Mouse (Mus musculus) lung, postnatal 10 days (tissue): ENCODE results near the gene Dgkd.

Source experiments
- DNase-seq: peaks from one replicate; pipeline ENCODE4 v3.0.0; 2021

Gene Dgkd

DNA sequence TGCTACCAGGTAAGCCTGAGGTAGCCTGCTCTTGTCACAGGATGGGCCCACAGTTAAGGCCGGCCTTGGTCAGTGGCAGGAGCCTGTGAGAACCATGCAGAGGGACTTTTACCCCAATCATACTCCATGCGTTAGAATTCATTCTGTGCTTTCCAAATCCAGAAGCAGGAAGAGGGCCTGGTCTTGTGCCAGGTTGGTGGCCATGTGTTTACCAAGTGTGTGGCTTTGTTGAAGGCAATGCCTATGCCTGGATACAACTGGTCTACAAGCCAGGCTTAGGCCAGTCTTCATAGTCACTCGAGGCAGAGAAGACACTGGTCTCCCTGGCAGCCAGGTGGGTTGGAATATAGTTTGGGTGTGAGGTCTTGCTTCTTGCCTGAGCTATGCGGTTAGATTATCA is 38.5 kb downstream of the Dgkd start:
- DNase-seq: peak; percentile 55

DNA sequence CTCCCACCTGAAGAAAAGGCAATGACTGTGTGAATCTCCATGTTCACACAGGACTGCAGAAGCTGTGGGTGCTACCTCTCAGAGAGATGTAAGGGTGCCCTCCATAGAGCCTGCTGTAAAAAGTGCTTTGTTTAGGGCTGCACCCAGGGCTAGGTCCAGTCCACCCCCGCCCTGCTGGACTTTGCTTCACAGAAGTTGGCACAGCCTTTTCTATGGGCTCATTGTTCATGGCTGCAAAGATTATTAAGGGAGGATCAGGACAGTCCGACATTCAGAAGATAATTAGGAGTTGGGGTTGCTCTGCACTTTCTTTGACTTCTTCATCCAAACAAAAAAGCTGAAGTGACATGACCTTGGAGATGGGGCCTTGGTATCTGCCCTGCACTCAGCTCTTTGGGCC is 39.4 kb downstream of the Dgkd start:
- no peak for DNase-seq

DNA sequence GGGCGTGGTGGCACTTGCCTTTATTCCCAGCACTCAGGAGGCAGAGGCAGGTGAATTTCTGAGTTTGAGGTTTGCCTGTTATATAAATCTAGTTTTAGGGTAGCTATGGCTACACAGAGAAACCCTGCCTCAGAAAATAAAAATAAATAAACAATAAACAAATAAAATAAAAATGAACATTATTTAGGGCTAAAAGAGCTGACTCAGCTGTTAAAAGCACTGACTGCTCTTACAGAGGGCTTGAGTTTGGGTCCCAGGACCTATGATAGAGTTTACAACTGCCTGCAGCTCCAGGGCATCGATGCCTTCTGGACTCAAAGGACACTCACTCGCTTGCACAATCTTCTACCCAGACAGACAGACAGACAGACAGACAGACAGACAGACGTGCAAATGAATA is 40.3 kb downstream of the Dgkd start:
- no peak for DNase-seq

DNA sequence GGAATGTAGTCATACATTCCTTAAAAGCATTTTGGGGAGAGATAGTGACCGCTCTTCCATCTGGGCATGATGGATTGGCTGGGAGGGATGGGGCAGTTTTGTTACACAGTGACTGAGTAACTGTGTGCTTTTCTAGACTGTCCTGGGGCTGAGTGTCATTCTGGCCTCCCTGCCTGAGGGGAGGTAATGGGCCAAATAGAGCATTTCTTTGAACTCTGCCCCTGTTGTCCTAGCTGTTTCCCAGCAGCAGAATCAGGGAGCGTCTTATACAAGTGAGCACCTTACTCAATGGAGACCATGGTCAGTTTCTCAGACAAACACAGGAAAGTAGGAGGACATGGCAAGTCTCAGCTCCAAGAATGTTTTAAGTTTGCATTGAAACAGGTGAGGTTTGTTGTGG is 43.8 kb downstream of the Dgkd start:
- no peak for DNase-seq

DNA sequence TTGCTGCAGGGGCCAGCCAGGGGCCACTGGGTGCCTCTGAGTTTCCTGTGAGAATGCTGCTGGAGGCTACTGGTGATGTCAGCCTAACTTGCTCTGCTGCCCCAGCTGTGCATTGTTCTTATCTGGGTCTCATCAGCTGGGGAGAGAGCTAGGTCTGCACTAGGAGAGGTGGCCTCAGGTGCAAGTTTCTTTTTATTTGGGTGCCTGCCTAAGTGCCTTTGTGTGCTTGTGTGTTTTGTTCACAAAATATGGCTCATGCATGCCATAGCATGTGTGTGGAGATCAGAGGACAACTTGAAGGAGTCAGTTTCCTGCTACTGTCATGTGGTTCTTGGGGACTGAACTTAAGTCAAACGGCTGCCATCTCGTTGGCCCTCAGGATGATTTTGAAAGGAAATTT is 46.6 kb downstream of the Dgkd start:
- no peak for DNase-seq

DNA sequence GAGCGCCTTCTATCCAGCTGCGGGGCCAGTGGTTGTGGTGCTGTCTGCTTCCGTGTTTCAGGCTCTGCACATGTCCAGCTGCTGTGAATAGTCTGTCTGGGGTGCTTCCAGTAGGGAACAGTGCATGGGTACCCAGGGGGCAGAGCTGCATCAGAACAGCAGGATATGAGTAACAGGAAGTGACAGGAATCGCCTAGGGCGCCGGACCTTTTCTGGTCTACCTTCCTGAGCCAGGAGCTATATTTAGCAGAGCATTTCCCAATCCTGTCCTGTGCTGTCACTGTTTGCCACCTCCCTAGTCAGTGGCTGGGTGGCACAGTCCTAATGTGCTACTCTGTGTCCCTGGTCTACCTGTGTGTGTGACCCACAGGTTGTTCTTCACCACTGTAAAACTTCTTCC is 47.9 kb downstream of the Dgkd start:
- DNase-seq: peak; percentile 56

DNA sequence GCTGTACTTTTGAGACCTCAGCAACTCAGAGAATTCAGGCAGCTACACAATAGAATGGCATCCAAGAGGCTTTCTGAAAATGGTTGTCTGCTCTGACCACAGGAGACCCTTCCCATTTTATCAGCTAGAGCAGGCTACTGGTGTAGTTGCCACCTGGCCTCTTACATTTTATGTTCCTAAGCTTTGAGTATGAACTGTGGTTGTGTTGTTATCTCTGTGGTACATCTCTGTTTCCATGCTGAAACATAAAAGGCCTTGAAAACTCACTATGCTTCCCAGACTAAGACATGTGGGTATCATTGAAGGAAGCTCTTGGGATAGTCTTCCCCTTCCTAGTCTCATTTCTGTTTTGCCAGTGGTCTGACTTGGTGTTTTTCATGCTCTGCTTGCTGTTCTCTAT is 49.1 kb downstream of the Dgkd start:
- DNase-seq: no peak

DNA sequence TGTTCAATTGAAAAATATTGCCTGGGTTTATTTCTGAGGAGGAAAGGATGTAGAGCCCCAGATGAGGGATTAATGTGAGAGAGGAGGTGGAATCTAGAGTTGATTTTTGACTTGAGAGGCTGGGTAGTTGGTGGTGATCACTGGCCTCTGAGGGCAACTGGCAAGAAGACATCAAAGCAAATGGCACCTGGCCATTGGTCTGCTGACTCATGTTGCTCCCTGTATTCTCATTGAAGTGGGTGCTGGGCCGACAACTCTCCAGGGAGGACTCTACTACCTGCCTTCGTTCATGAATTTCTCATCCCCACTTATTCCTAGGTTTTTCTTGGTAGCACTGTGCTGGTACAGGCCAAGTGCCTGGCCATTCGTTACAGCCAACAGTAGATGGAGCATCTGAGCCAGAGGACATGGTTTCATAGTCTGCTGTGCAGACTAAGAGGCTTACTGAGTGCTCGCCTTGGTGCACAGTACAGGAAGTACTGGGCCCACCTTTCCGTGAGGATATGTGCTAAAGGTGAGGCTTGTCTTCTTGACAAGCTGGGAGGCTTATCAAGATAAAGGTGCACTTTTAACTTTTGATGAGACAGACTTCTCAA is 53.4 kb downstream of the Dgkd start:
- no peak for DNase-seq

DNA sequence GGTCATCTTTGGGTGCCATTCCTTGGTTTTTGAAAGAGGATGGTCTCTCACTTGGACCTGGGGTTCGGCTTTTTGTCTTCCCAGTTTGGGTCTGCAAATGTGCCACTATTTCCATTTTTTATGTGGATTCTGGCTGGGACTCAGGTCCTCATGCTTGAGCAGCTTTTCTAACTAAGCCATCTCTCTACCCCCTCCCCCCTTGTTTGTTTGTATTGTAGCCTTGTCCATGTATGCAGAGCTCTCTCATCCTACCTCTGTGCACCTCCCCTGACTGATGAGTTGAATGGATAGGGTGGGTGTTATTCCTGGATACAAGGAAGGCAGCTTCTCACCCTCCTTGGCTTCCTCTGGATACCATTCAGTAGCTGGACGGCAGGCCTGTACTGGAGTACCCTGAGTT is 54.9 kb downstream of the Dgkd start:
- DNase-seq: no peak

DNA sequence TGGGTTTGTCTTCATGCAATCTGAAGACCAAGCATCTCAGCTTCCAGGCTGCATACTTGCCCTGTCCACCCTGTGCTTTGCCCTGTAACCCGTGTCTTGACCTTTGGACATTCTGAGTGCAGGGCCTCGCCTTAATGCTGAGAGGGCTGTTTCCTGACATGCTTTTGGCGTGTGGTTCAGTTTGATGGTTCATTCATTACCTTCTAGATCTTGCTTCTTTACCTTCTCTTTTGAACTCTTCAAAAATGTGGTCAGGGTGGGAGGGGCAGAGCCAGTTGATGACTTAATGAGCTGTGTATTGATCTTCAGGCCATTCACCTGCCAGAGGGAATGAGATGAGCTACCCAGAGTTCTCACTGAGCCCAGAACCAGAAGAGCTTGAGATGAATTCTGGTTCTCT is 55.6 kb downstream of the Dgkd start:
- DNase-seq: no peak

DNA sequence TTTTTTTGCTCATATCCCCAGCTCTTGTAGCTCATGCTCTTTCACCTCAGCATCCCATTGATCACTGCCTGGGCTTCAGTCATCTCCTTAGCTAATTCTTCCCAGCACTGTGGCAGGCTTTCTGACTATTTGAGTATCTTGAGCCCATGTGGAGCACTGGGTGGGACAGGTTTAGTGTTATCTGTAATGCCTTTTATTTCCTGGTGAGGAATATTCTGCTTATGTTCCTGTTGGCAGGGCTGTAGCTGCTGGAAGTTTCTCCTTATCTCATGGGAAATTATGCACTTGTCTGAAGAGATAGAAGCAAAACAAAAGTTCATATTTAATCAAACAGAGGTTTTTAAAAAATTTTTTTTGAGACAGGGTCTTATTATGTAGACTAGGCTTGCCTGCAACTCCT is 56.5 kb downstream of the Dgkd start:
- no peak for DNase-seq

DNA sequence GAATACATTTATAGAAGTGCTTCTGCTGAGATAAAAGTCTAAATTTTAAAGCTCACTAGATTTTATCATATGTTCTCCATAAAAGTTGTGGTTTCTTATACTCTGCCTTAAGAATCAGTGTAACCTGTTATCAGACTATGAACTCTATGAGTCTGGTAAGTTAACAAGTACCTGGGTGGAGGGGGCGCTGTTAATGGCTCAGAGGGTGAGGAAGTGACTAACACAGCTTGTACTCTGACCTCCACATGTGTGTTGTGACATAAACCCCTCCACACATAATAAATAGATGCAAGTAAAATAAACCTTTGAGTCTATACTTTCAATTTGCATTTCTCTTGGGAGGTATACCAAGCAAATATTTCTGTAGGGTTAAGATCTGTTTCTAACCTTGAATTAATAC is 57.3 kb downstream of the Dgkd start:
- no peak for DNase-seq

DNA sequence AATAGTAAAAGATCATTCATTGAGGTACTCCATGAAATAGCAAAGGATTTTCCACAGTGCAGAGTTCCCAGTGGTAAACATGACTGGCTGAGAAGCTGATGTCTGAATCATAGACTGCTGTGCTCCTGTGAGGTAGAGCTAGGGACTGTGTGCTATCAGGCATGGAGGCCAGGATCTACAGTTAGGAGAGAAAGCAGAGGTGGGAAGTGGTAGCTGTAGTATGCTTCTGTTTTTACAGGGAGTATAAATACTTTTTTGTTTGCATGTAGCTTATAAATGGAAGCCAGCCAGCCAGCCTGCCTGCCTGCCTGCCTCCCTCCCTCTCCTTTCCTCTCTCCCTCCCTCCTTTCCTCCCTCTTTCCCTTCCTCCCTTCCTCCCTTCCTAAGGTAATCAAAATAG is 60.3 kb downstream of the Dgkd start:
- no peak for DNase-seq

DNA sequence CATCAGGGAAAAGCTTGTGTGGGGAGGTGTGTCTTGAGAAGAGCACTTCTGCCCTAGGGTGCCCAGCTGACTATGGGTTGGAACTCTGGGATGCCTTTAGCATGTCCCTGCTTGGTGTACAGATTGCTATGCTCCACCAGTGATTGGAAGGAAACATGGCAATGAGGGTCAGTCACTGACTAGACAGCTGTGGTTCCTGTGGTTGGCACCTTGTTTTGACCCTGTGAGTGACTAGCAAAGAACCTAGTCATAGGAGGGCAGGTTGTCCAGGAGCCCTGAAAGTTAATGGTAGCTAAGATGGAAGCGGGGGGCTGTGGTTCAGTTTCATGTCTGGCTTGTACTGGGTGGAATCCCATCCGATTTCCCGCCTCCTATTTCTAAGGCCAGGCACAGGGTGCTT is 64.3 kb downstream of the Dgkd start:
- DNase-seq: no peak

DNA sequence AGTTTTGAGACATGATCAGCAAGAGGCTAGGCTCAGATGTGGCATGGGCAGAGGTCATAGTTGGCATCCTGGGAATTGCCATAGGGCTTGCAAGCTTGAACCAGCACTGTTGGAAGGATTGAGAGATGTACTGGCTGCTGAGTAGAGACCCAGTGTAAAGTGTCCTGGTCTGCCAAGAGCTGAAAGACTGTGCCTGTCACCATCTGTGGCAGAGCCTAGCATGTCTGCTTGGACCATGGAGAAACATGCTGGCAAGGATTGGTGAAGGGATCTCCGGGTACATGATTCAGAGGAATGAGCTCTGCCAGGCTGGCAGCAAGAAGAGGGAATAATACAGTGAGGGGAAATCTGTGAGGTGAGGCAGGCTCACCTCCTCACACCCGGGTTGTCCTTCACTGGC is 65.0 kb downstream of the Dgkd start:
- DNase-seq: no peak

DNA sequence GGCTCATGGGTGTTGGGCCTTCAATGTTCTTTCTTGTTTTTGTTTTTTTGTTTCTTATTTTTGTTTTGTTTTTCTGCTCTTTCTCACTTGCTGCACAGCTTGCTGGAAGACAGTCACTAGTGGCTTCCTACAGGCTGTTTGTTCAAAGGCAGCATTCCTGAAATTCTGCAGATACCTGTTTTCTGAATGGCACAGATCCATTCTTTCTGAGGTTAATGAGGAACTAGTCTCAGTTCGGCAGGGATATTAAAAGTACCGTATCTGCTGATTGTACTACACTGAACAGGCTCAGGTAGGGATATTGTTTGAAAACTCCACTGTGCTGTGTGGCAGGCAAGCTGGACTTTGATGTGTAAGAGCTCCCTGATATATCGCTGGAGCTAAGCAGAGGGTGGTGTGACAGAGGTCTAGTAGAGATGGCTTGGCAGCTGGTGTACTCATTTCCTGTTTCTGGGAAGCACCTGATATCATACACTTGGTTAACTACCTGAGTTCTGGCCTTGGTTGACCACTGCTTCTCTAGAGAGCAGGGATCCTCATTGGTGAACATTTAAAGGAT is 67.0 kb downstream of the Dgkd start:
- no peak for DNase-seq

DNA sequence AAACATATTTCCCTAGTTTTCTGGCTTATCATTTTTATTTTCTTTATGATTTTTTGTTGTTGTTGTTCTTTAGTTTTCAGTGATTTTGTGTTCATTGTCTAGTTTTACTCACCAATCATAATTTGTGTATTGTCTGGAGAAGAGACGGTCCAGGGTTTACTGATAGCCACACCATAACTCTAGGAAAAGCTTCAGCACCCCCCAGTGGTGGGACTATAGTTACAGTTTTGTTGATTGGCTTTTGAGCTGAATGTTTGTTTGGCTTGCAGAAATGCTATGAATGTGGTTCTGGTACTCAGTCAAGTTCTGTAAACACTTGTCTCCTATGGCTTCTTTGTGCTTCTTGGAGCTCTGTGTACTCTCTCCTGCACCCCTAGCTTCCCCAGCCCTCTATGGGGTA is 69.6 kb downstream of the Dgkd start:
- DNase-seq: peak; percentile 82

DNA sequence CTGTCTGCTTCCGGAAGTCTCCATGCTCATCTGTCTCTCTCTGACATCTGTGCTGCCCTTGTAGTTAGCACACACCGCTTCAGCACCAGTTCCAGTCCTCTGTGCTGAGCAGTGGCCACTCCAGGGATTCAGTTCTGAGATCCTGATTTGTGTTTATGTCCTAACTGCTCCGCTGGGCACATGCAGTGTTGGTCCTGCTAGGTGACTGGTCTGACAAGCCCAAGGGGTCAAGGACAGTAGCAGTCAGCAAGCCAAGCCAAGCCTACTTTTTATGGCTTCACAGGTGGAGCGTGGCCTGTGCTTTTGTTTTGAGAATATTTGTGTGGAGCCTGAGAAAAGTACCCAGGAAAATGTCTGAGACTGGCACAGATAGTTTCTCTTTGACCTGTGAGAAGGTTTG is 71.8 kb downstream of the Dgkd start:
- no peak for DNase-seq

DNA sequence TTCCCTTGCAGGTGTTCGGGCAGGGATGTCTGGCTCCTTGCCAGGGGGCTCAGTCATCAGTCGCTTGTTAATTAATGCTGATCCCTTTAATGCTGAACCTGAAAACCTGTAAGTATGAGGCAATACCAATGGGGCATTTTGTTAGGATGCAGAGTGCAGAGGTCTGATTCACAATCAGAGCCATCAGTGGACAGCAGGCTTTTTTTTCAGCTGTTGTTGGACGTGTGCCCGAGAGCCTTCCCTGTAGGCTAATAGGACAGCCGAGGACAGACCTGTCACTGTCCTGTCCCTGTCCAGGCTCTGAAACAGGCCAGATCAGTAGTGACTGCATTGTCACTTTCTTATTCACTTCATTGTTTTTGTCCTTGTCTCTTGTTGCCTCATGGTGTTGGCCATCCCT is 76.6 kb downstream of the Dgkd start:
- DNase-seq: no peak

DNA sequence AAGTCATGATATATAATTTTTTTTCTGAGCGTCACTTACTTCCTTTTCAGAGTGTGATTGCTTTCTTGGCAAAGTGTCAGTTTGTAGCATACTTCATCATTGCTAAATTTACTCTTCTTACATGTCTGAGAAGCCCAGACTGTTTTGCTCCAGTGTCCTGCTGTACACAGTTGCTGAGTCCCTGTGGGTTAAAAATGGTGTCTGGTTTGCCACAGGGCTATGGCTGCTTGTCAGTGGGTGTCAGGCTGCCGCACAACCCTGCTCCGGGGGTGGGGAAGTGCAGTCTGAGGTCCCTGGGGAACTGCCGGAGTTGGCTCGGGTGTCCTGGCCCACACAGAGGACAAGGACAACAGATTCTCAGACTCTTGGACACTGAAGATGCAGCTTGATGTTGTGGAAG is 80.0 kb downstream of the Dgkd start:
- DNase-seq: peak; percentile 43

DNA sequence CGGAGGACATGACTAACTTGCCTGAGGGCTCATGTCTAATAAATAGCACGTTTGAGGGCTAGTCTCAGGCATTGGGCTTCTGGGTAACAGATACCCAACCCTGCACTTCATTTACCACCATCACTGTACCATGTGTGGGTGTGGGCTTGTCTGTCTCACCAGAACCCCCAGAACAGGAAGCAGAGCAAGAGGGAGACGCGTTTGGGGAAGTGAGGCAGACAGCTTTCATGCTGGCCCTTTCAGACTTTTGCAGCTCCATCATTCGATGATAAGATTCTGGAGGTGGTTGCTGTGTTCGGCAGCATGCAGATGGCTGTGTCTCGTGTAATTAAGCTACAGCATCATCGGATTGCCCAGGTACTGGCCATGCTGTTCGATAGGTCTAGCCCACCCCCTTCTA is 82.0 kb downstream of the Dgkd start:
- no peak for DNase-seq

DNA sequence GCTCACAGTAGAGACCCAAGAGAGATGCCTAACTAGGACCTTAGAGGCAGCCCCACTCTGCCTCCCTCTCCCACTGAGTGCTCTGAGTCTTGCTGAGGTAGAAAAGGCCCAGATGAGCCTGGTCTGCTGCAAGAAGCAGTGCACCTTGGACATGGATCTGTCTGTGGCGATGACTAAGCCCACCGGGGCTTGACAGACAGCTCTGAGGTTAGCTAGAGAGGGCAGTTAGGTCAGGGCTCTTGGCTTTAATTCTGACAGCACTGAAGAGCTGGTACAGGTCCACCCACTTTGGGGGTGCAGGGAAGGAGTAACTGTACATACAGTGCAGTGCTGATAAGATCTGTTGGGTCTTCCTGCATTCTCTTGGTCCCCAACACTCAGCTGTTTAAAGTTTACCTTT is 82.5 kb downstream of the Dgkd start:
- no peak for DNase-seq

DNA sequence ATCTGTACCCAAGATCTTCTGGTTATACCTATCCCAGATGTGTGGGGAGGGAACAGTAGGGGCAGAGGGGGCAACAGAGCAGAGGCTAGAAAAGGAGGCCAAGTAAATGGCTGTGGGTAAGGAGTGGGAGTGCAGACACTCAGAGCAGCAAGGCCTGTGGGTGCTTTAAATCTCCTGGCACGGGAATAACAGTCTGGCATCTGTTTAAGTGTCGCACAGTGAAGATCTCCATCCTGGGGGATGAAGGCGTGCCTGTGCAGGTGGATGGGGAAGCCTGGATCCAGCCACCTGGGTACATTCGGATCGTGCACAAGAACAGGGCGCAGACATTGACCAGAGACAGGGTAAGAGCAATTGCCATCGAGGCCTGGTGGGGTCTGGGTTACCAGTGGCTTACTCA is 83.0 kb downstream of the Dgkd start:
- DNase-seq: no peak

DNA sequence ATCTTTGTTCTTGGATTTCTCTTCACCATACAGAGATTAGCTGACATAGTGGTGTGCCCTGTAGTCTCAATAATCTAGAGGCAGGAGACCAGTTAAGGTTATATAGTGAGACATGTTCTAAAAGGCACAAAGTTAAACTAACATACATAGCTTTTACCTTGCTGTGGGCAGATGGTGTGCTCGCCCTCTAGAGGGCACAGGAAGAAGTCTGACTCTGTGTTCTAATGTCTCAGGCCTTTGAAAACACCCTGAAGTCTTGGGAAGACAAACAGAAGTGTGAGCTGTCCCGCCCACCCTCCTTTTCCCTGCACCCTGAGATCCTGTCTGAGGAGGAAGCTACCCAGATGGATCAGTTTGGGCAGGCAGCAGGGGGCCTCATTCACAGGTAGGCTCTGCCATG is 83.4 kb downstream of the Dgkd start:
- DNase-seq: no peak

DNA sequence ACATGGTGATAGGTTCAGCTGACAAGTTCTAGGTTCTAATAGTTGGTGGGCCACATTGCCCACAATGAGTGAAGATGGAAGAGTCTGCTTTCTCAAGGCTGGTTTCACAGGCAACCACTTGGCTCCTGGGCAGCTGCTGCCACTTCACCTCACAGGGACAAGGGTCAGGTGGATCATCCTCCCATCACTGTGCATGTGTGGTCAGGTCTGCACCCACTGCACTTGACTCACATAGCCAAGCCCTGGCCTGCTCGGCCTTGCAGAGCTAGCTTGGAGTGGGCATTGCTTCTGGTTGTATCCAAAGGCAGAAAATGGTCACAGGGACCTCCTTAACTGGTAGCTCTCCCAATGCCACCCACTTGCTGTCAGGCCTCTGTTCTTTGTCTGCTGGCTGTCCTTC is 88.7 kb downstream of the Dgkd start:
- DNase-seq: no peak

DNA sequence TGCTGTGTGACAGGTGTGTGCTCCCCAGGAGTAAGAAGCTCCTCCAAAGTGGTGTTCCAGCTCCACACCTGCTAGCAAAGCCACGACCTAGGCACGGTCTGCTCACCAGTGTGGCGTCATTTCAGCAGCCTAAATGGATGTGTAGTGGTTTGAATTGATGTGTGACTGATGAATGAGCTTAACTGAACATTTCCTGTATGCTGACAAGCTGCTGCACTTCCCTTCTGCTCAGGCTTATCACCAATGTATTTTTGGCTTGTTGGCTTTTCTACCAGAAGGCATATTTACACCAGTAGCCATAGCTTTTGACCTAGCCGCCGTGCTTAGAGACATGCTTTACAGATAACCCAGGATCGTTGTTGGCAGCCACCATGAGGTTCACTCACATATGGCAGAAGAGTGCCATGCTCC is 94.6 kb downstream of the Dgkd start:
- no peak for DNase-seq
